ENCODE assay signal across 8 mouse cellular contexts in genomic region chr2:73312152-73313116, GRCm38 (mm10). TPM values are rescaled to one million over a fixed set of nuclear protein-coding genes. Genes with fewer than 3 reads are reported as not detected.
DNase-seq lines count a peak whose midpoint lies in the region; ATAC-seq and TF ChIP-seq lines count a peak whose summit lies in the region.

Scrn3 (plus strand) TSS chr2:73312601.
Cir1 (minus strand) TSS chr2:73312701.

- 0 out of 2 replicates have a peak, but pooled peaks cover 4% of the 10 kb centered on the region for H3K4me1 ChIP-seq in hindbrain, postnatal 0 days (ENCODE audit: insufficient read depth, low read length)

- intact Hi-C loops in gastrocnemius, adult 2 months (cut with DNase I): loop anchor here (2.0 kb wide), 1 partner anchor 74 kb away; the partner anchor contains the start of gene Gpr155
- intact Hi-C loops in left cerebral cortex, adult 2 months (cut with DNase I): loop anchor here (2.0 to 5.0 kb wide), 2 partner anchors 74 to 90 kb away; partner anchors contain the start of gene Gpr155

- H3K9me3 ChIP-seq in hindbrain, postnatal 0 days (ENCODE audit: low read length): no peaks in the 10 kb centered on the region

- peak within 1 kb of the TSS; percentile 95 for H3K27ac ChIP-seq in gastrocnemius, adult 2 months
- H3K27ac ChIP-seq in hindbrain, postnatal 0 days: peak within 1 kb of the TSS; percentile 71
- peak within 1 kb of the TSS; percentile 94 for H3K27ac ChIP-seq in left cerebral cortex, adult 2 months

- under 1% methylated on average over 64 of the region's 64 CpGs for WGBS in hindbrain, postnatal 0 days

- DNase-seq in ZHBTc4 (ENCODE audit: low read depth, low spot score): peak; percentile 99
- DNase-seq in gastrocnemius, adult 2 months: peak; percentile 97
- DNase-seq in hindbrain, postnatal 0 days (ENCODE audit: low spot score): peak; percentile 99
- DNase-seq in left cerebral cortex, adult 2 months (ENCODE audit: extremely low spot score in 1 of 2, low spot score in 2 of 2): peak; percentile 91 to 95
- peak; percentile 93 to 94 for DNase-seq in right cerebral cortex, adult 2 months (ENCODE audit: low spot score in 2 of 2)
- DNase-seq in urinary bladder, postnatal 14 days (ENCODE audit: low spot score): peak; percentile 94

- peak within 1 kb of the TSS; percentile 79 for H3K4me3 ChIP-seq in gastrocnemius, adult 2 months
- peak within 1 kb of the TSS; percentile 87 for H3K4me3 ChIP-seq in hindbrain, postnatal 0 days (ENCODE audit: low read length)
- peak within 1 kb of the TSS; percentile 94 for H3K4me3 ChIP-seq in left cerebral cortex, adult 2 months

- ATAC-seq in common myeloid progenitor, adult 5-6 weeks (replicated peaks; ENCODE audit: low read depth, poor library complexity, severe bottlenecking): peak; percentile 98
- ATAC-seq in hindbrain, postnatal 0 days: peak; percentile 98
- peak; percentile 99 for ATAC-seq in megakaryocyte, adult 5-6 weeks (ENCODE audit: poor library complexity, severe bottlenecking)

- peak within 1 kb of the TSS; percentile 64 for H3K9ac ChIP-seq in hindbrain, postnatal 0 days (replicated peaks; ENCODE audit: low read length)

- H3K36me3 ChIP-seq in hindbrain, postnatal 0 days (ENCODE audit: insufficient read depth, low read length): peaks cover 16% of the 10 kb centered on the region

- H3K27me3 ChIP-seq in hindbrain, postnatal 0 days (ENCODE audit: insufficient read depth, low read length): no peaks in the 10 kb centered on the region

- peak within 1 kb of the TSS; percentile 94 for H3K4me2 ChIP-seq in hindbrain, postnatal 0 days (ENCODE audit: low read depth, low read length)

- no peak for TF ChIP-seq CTCF in gastrocnemius, adult 2 months (IDR thresholded peaks at IDR 0.05)
- no peak for TF ChIP-seq CTCF in hindbrain, postnatal 0 days (IDR thresholded peaks at IDR 0.05; ENCODE audit: low read depth)
- TF ChIP-seq CTCF in left cerebral cortex, adult 2 months (IDR thresholded peaks at IDR 0.05): no peak

RNA-seq across cellular contexts. Expression of gene Scrn3, which starts in this region (rescaled TPM):
- total RNA-seq in common myeloid progenitor, adult 5-6 weeks (2017): 22.2 and 25.1 TPM in 2 replicates
- 10 to 100 TPM; 50.4 to 51.0 TPM for total RNA-seq in gastrocnemius, adult 2 months (2021)
- 2.9 and 3.1 TPM in 2 replicates for total RNA-seq in hindbrain, postnatal 0 days (2014; rRNA removed)
- polyA plus RNA-seq in hindbrain, postnatal 0 days (2015; fragmentation: Nextera tagmentation; extraction: Ambion mirVana): 6.2 and 7.1 TPM in 2 replicates
- total RNA-seq in left cerebral cortex, adult 2 months (2021): 10 to 100 TPM; 17.8 to 19.5 TPM
- total RNA-seq in megakaryocyte, adult 5-6 weeks (2015): 9.0 and 9.5 TPM in 2 replicates
- total RNA-seq in megakaryocyte, adult 5-6 weeks (2017): 8.0 and 15.7 TPM in 2 replicates

RNA-seq across cellular contexts. Expression of gene Cir1, which starts in this region (rescaled TPM):
- 24.6 and 30.6 TPM in 2 replicates for total RNA-seq in common myeloid progenitor, adult 5-6 weeks (2017)
- 10 to 100 TPM; 12.0 to 12.7 TPM for total RNA-seq in gastrocnemius, adult 2 months (2021)
- 2.4 and 3.3 TPM in 2 replicates for total RNA-seq in hindbrain, postnatal 0 days (2014; rRNA removed)
- polyA plus RNA-seq in hindbrain, postnatal 0 days (2015; fragmentation: Nextera tagmentation; extraction: Ambion mirVana): 25.2 and 31.5 TPM in 2 replicates
- total RNA-seq in left cerebral cortex, adult 2 months (2021): 10 to 100 TPM; 26.3 to 27.1 TPM
- total RNA-seq in megakaryocyte, adult 5-6 weeks (2015): 13.6 and 14.0 TPM in 2 replicates
- 15.2 and 17.2 TPM in 2 replicates for total RNA-seq in megakaryocyte, adult 5-6 weeks (2017)

Comparison
In these comparisons a context has a peak if more than half of its experiments do, and no peak if none do; other contexts are left out.
1. Peak in every context shown above with its lines: DNase-seq, ATAC-seq, H3K4me3 ChIP-seq and H3K27ac ChIP-seq.